Mouse (Mus musculus): ENCODE results near the gene Ccdc141.

DNA sequence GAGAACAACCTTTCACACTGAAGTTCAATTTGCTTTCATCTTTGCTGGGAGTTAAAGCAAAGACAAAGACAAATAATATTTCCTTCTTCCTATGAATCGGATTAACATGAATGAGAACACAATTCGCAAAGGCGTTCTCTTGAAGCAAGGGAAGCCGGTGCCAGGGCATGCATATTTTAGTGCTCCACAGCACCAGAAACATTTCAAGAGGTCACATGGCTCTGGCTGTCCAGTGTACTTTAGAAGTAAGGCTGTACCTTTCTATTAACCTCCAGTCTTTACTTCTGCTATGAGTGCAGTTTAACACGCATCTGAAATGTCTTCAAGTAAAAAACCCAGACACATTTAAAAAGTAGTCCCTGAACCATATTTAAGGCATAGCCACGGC is 208.4 kb downstream of the Ccdc141 start:
- no peak for TF ChIP-seq CTCF (IDR thresholded peaks at IDR 0.05; ENCODE audit: extremely low read depth, insufficient read length, insufficient replicate concordance, low read depth, low read length)
- TF ChIP-seq POLR2A (IDR thresholded peaks at IDR 0.05; ENCODE audit: low read depth, low read length): no peak
